Mouse (Mus musculus) yolk sac, embryonic 10.5 days (tissue): ENCODE data around the gene Vps11.
"Not testable (repeated sequence)": the region's sequence is repeated elsewhere in the genome, so short reads cannot be mapped to it uniquely, and the experiment has no call there.

Experiments
- DNase-seq: peaks from one replicate; pipeline ENCODE4 v3.0.0-alpha.2; 2017; ENCODE audit warnings: low spot score

Gene Vps11

GRCm38 (mm10) chr9:44361190-44361917, at the start of gene Vps11:
Vps11 (minus strand) TSS chr9:44361670.
- DNase-seq = peak; percentile 96

- no peak for DNase-seq
These were observed 49.3 kb upstream of the Vps11 start for GRCm38 (mm10) chr9:44410647-44411336.

GRCm38 (mm10) chr9:44408693-44409092, 47.2 kb upstream of the Vps11 start:
- not testable (repeated sequence) for DNase-seq

- no peak for DNase-seq
These were observed 46.3 kb upstream of the Vps11 start for GRCm38 (mm10) chr9:44407752-44408097.

- peak; percentile 97 for DNase-seq
These were observed 45.7 kb upstream of the Vps11 start, which contains the start of the genes Rps25 and Trappc4 for GRCm38 (mm10) chr9:44406906-44407751. Rps25 (plus strand) TSS chr9:44407139. Trappc4 (minus strand) TSS chr9:44407600.

GRCm38 (mm10) chr9:44405011-44405410, 43.5 kb upstream of the Vps11 start:
- DNase-seq = no peak

GRCm38 (mm10) chr9:44401081-44401480, 39.6 kb upstream of the Vps11 start:
- DNase-seq = peak; percentile 56

- DNase-seq = no peak
These were observed 38.3 kb upstream of the Vps11 start for GRCm38 (mm10) chr9:44399795-44400114.

- DNase-seq = no peak
These were observed 37.8 kb upstream of the Vps11 start for GRCm38 (mm10) chr9:44399114-44399794.

- DNase-seq = no peak
These were observed 37.1 kb upstream of the Vps11 start for GRCm38 (mm10) chr9:44398551-44398950.

- peak; percentile 82 for DNase-seq
These were observed 36.6 kb upstream of the Vps11 start for GRCm38 (mm10) chr9:44398087-44398486.

GRCm38 (mm10) chr9:44396684-44397411, 35.4 kb upstream of the Vps11 start, which contains the start of gene Slc37a4:
Slc37a4 (plus strand) TSS chr9:44396852.
- peak; percentile 98 for DNase-seq

GRCm38 (mm10) chr9:44391466-44391865, 30.0 kb upstream of the Vps11 start:
- peak; percentile 61 for DNase-seq

GRCm38 (mm10) chr9:44389273-44389672, 27.8 kb upstream of the Vps11 start:
- no peak for DNase-seq

GRCm38 (mm10) chr9:44387221-44387620, 25.8 kb upstream of the Vps11 start:
- DNase-seq = no peak

- no peak for DNase-seq
These were observed 23.1 kb upstream of the Vps11 start for GRCm38 (mm10) chr9:44384596-44384995.

- no peak for DNase-seq
These were observed 18.4 kb upstream of the Vps11 start for GRCm38 (mm10) chr9:44379862-44380261.

GRCm38 (mm10) chr9:44379054-44379834, 17.8 kb upstream of the Vps11 start, which contains the start of gene Hyou1:
Hyou1 (plus strand) TSS chr9:44379490.
- peak; percentile 99 for DNase-seq

- no peak for DNase-seq
These were observed 16.8 kb upstream of the Vps11 start for GRCm38 (mm10) chr9:44378153-44378730.

GRCm38 (mm10) chr9:44377335-44377734, 15.9 kb upstream of the Vps11 start:
- DNase-seq = not testable (repeated sequence)
